Mouse (Mus musculus) embryonic facial prominence, embryonic 13.5 days (tissue): ENCODE results near the gene Tbx6. TPM values are rescaled to one million over a fixed set of nuclear protein-coding genes. Genes with fewer than 3 reads are reported as not detected.

Experiments
- ATAC-seq: fragments of 200-750 bp; cut with Nextera tagmentation; 2 replicates; pipeline ENCODE4 v1.8.0; 2017; ENCODE audit warnings: low read depth; ENCODE audit not compliant: insufficient number of reproducible peaks, insufficient read depth, low FRiP score, low TSS enrichment
- H3K27ac ChIP-seq: fragments of 300-500 bp; sonication (generic); 2 replicates; pipeline ENCODE4 v1.5.1; 2015; ENCODE audit warnings: moderate library complexity, mild to moderate bottlenecking, inconsistent platforms
- H3K27me3 ChIP-seq: fragments of 300-500 bp; sonication (generic); 2 replicates; pipeline ENCODE4 v1.6.1; 2015; ENCODE audit warnings: mild to moderate bottlenecking, inconsistent platforms
- H3K36me3 ChIP-seq: fragments of 300-500 bp; sonication (generic); 2 replicates; pipeline ENCODE4 v1.6.1; 2015; ENCODE audit warnings: mild to moderate bottlenecking, inconsistent platforms
- H3K4me1 ChIP-seq: fragments of 300-500 bp; sonication (generic); 2 replicates; pipeline ENCODE4 v1.6.1; 2015; ENCODE audit warnings: inconsistent platforms
- H3K4me2 ChIP-seq: fragments of 300-500 bp; sonication (generic); 2 replicates; pipeline ENCODE4 v1.6.1; 2015; ENCODE audit warnings: moderate library complexity, mild to moderate bottlenecking, inconsistent platforms
- H3K4me3 ChIP-seq: fragments of 300-500 bp; sonication (generic); 2 replicates; pipeline ENCODE4 v1.5.1; 2015; ENCODE audit warnings: mild to moderate bottlenecking, inconsistent platforms
- H3K9ac ChIP-seq: fragments of 300-500 bp; sonication (generic); 2 replicates; pipeline ENCODE4 v1.6.1; 2015; ENCODE audit warnings: mild to moderate bottlenecking, inconsistent platforms
- H3K9me3 ChIP-seq: fragments of 300-500 bp; sonication (generic); 2 replicates; pipeline ENCODE4 v1.6.1; 2016; ENCODE audit warnings: inconsistent platforms
- WGBS: fragments of 180-500 bp; shearing (Covaris S2); methylation state at CpG from one replicate; pipeline ENCODE4 v1.1.7; 2015; ENCODE audit warnings: mixed read lengths; 5-methylcytosine and 5-hydroxymethylcytosine counted together
- polyA plus RNA-seq: library from polyadenylated mRNA; unstranded; fragments of >200 nt; fragmentation: Nextera tagmentation; extraction: Ambion mirVana; gene quantifications from 2 replicates; pipeline ENCODE4 v1.2.1, GENCODE M21; 2015

Gene Tbx6
- polyA plus RNA-seq, 1 experiment from 2014 or later: 0.27 TPM

- Histone ChIP-seq H3K4me1 (peaks cover 5% of the 10 kb centered on the region; the same call in 1 of the 2 replicates), H3K27me3 (peaks cover 38% of the 10 kb centered on the region), H3K36me3 (no peaks in the 10 kb centered on the region), H3K4me2 (no peak overlapping the region), H3K9ac (no peak overlapping the region), H3K27ac (no peak overlapping the region), H3K4me3 (no peak overlapping the region), H3K9me3 (no peaks in the 10 kb centered on the region)
- WGBS: 11% methylated on average over 10 of the region's 10 CpGs
- ATAC-seq: no peak
Measured at GRCm38 (mm10) chr7:126823940-126824339, 42.7 kb downstream of the Tbx6 start.

- Histone ChIP-seq H3K36me3 (no peaks in the 10 kb centered on the region), H3K27me3 (peaks cover 48% of the 10 kb centered on the region), H3K4me3 (no peak overlapping the region), H3K9ac (no peak overlapping the region), H3K27ac (no peak overlapping the region), H3K4me1 (peaks cover 5% of the 10 kb centered on the region; the same call in 1 of the 2 replicates), H3K9me3 (no peaks in the 10 kb centered on the region), H3K4me2 (no peak overlapping the region)
- WGBS: 20% methylated on average over 8 of the region's 8 CpGs
- ATAC-seq: no peak
Measured at GRCm38 (mm10) chr7:126825403-126825802, 44.1 kb downstream of the Tbx6 start.

GRCm38 (mm10) chr7:126825952-126826351 lies 44.7 kb downstream of the Tbx6 start:
- WGBS: 69% methylated on average over 5 of the region's 5 CpGs
- ATAC-seq: no peak
- H3K4me2 ChIP-seq: no peak overlapping the region
- no peak overlapping the region for H3K4me3 ChIP-seq
- H3K9me3 ChIP-seq: no peaks in the 10 kb centered on the region
- no peak overlapping the region for H3K27ac ChIP-seq
- peaks cover 53% of the 10 kb centered on the region for H3K27me3 ChIP-seq
- H3K36me3 ChIP-seq: no peaks in the 10 kb centered on the region
- peaks cover 5% of the 10 kb centered on the region; the same call in 1 of the 2 replicates for H3K4me1 ChIP-seq
- H3K9ac ChIP-seq: no peak overlapping the region

GRCm38 (mm10) chr7:126831539-126831938 lies 50.3 kb downstream of the Tbx6 start, which contains the start of gene 4930451I11Rik:
TSS of gene 4930451I11Rik (minus strand) at chr7:126831639.
- ATAC-seq: no peak
- no peak within 1 kb of the TSS for H3K9ac ChIP-seq
- 58% methylated on average over 5 of the region's 5 CpGs for WGBS
- peak within 1 kb of the TSS; percentile 57 for H3K4me2 ChIP-seq
- peaks cover 24% of the 10 kb centered on the region for H3K27me3 ChIP-seq
- no peak within 1 kb of the TSS for H3K27ac ChIP-seq
- peaks cover 9% of the 10 kb centered on the region for H3K4me1 ChIP-seq
- H3K9me3 ChIP-seq: no peaks in the 10 kb centered on the region
- peak within 1 kb of the TSS; percentile 35 for H3K4me3 ChIP-seq
- no peaks in the 10 kb centered on the region for H3K36me3 ChIP-seq

- Histone ChIP-seq H3K4me3 (peak overlapping the region; percentile 35), H3K27ac (no peak overlapping the region), H3K9ac (no peak overlapping the region), H3K4me2 (peak overlapping the region; percentile 57), H3K9me3 (no peaks in the 10 kb centered on the region), H3K27me3 (peaks cover 24% of the 10 kb centered on the region), H3K36me3 (no peaks in the 10 kb centered on the region), H3K4me1 (peaks cover 9% of the 10 kb centered on the region)
- under 1% methylated on average over 21 of the region's 21 CpGs for WGBS
- ATAC-seq: 0 out of 2 replicates have a peak, but pooled peaks have one; percentile 27
Measured at GRCm38 (mm10) chr7:126832036-126832598, 50.8 kb downstream of the Tbx6 start.

GRCm38 (mm10) chr7:126833294-126833693 lies 52.0 kb downstream of the Tbx6 start:
- ATAC-seq: no peak

More at GRCm38 (mm10) chr7:126833294-126833693, 52.0 kb downstream of the Tbx6 start:
- Histone ChIP-seq H3K27me3 (peaks cover 21% of the 10 kb centered on the region), H3K36me3 (no peaks in the 10 kb centered on the region), H3K4me1 (peaks cover 9% of the 10 kb centered on the region), H3K9me3 (no peaks in the 10 kb centered on the region), H3K9ac (no peak overlapping the region), H3K4me3 (no peak overlapping the region), H3K4me2 (no peak overlapping the region), H3K27ac (no peak overlapping the region)
- 95% methylated on average over 1 of the region's 1 CpGs for whole genome bisulfite sequencing

Other genes with a start within 250 kb of the Tbx6 start
- 199 and 205 TPM in 2 replicates for gene Eif3c, start 215.1 kb upstream of the Tbx6 start, polyA plus RNA-seq
- 0.59 and 0.65 TPM in 2 replicates for gene Apobr, start 196.5 kb upstream of the Tbx6 start, polyA plus RNA-seq
- gene Cln3, start 195.7 kb upstream of the Tbx6 start, polyA plus RNA-seq: 34.0 and 37.9 TPM in 2 replicates
- gene Il27, start 186.5 kb upstream of the Tbx6 start, polyA plus RNA-seq: not detected in 2 replicates
- gene Nupr1, start 150.6 kb upstream of the Tbx6 start, polyA plus RNA-seq: 5.5 and 6.1 TPM in 2 replicates
- gene Sgf29, start 132.2 kb upstream of the Tbx6 start, polyA plus RNA-seq: 48.9 and 62.9 TPM in 2 replicates
- 4.3 and 4.4 TPM in 2 replicates for gene Sult1a1, start 105.1 kb upstream of the Tbx6 start, polyA plus RNA-seq
- 105 and 139 TPM in 2 replicates for gene Bola2, start 86.1 kb upstream of the Tbx6 start, polyA plus RNA-seq
- gene Slx1b, start 85.7 kb upstream of the Tbx6 start, polyA plus RNA-seq: 14.0 and 15.0 TPM in 2 replicates
- gene Coro1a, start 73.7 kb upstream of the Tbx6 start, polyA plus RNA-seq: 33.3 and 35.8 TPM in 2 replicates
- 56.7 and 56.9 TPM in 2 replicates for gene Mapk3, start 21.9 kb upstream of the Tbx6 start, polyA plus RNA-seq
- 1.6 and 3.1 TPM in 2 replicates for gene Gdpd3, start 15.1 kb upstream of the Tbx6 start, polyA plus RNA-seq
- 104 and 112 TPM in 2 replicates for gene Ypel3, start 4.5 kb upstream of the Tbx6 start, polyA plus RNA-seq
- 300 and 311 TPM in 2 replicates for gene Ppp4c, start 11.0 kb downstream of the Tbx6 start, polyA plus RNA-seq
- 0.45 and 0.70 TPM in 2 replicates for gene Fam57b, start 16.2 kb downstream of the Tbx6 start, polyA plus RNA-seq
- gene 4930451I11Rik, start 50.2 kb downstream of the Tbx6 start, polyA plus RNA-seq: not detected in 2 replicates
- gene Doc2a, start 65.9 kb downstream of the Tbx6 start, polyA plus RNA-seq: 1.6 and 1.9 TPM in 2 replicates
- 37.5 and 43.0 TPM in 2 replicates for gene Hirip3, start 80.5 kb downstream of the Tbx6 start, polyA plus RNA-seq
- 84.1 and 108 TPM in 2 replicates for gene Ino80e, start 80.9 kb downstream of the Tbx6 start, polyA plus RNA-seq
- gene Taok2, start 103.2 kb downstream of the Tbx6 start, polyA plus RNA-seq: 53.4 and 53.6 TPM in 2 replicates
- gene Tmem219, start 141.4 kb downstream of the Tbx6 start, polyA plus RNA-seq: 28.3 and 28.6 TPM in 2 replicates
- 17.8 and 19.8 TPM in 2 replicates for gene Kctd13, start 147.4 kb downstream of the Tbx6 start, polyA plus RNA-seq
- 0.13 and 0.25 TPM in 2 replicates for gene Asphd1, start 168.1 kb downstream of the Tbx6 start, polyA plus RNA-seq
- 0.76 and 0.77 TPM in 2 replicates for gene Sez6l2, start 169.1 kb downstream of the Tbx6 start, polyA plus RNA-seq
- gene Cdipt, start 194.4 kb downstream of the Tbx6 start, polyA plus RNA-seq: 95.8 and 97.0 TPM in 2 replicates
- 1.3 and 1.7 TPM in 2 replicates for gene Cdiptos, start 194.6 kb downstream of the Tbx6 start, polyA plus RNA-seq
- gene Mvp, start 233.1 kb downstream of the Tbx6 start, polyA plus RNA-seq: 5.3 and 7.1 TPM in 2 replicates
- gene Pagr1b, start 235.0 kb downstream of the Tbx6 start, polyA plus RNA-seq: 0.47 TPM in 1 of 2 replicates, not detected in the other
- 50.4 and 53.7 TPM in 2 replicates for gene Pagr1a, start 235.9 kb downstream of the Tbx6 start, polyA plus RNA-seq
- 83.4 and 89.6 TPM in 2 replicates for gene Gm42742, start 239.6 kb downstream of the Tbx6 start, polyA plus RNA-seq
- gene Prrt2, start 239.7 kb downstream of the Tbx6 start, polyA plus RNA-seq: 13.1 and 16.9 TPM in 2 replicates
- gene Maz, start 245.6 kb downstream of the Tbx6 start, polyA plus RNA-seq: 63.6 and 73.0 TPM in 2 replicates